ENCODE assay signal across 26 mouse cellular contexts in genomic region chr6:93281530-93281929, GRCm38 (mm10).
"Had no signal": no experiment of that assay in that cellular context is flagged by ENCODE, and none has a peak within 500 bp of the region (broad histone marks: within the 10 kb centered on the region; RNA-seq: fewer than 3 reads in every experiment).

No protein-coding gene starts in this region.

- H3K4me1 ChIP-seq: heart, embryonic 15.5 days; hindbrain, embryonic 13.5 days; hindbrain, embryonic 15.5 days; kidney, embryonic 15.5 days; limb, embryonic 13.5 days; limb, embryonic 15.5 days; liver, embryonic 12.5 days had no signal

- DNase-seq: gastrocnemius, postnatal 14 days; gastrocnemius, postnatal 36 days; heart, adult 18-20 months; heart, postnatal 14 days; heart, postnatal 36 days; kidney, adult 11 months; kidney, adult 2 months; kidney, adult 9 months; kidney, postnatal 14 days; kidney, postnatal 36 days; lung, adult 18-20 months had no signal

- H3K4me2 ChIP-seq: heart, embryonic 11.5 days; heart, embryonic 13.5 days; heart, embryonic 15.5 days; hindbrain, embryonic 13.5 days; hindbrain, embryonic 15.5 days; kidney, embryonic 15.5 days; limb, embryonic 13.5 days; limb, embryonic 15.5 days; liver, embryonic 12.5 days had no signal

- ATAC-seq: hindbrain, postnatal 0 days; intestine, embryonic 16.5 days; liver, embryonic 12.5 days had no signal

- H3K27ac ChIP-seq: heart, embryonic 13.5 days; heart, embryonic 15.5 days; hindbrain, embryonic 13.5 days; hindbrain, embryonic 15.5 days; hindbrain, postnatal 0 days; kidney, embryonic 15.5 days; kidney, postnatal 0 days; layer of hippocampus, adult 2 months; left cerebral cortex, adult 2 months; limb, embryonic 13.5 days; limb, embryonic 15.5 days; liver, embryonic 12.5 days; liver, embryonic 14.5 days had no signal

- H3K27me3 ChIP-seq: heart, embryonic 13.5 days; heart, embryonic 15.5 days; hindbrain, embryonic 13.5 days; hindbrain, embryonic 15.5 days; kidney, embryonic 15.5 days; limb, embryonic 13.5 days; limb, embryonic 15.5 days; liver, embryonic 12.5 days had no signal

- H3K9me3 ChIP-seq: heart, embryonic 13.5 days; heart, embryonic 15.5 days; hindbrain, embryonic 13.5 days; hindbrain, embryonic 15.5 days; kidney, embryonic 15.5 days; limb, embryonic 13.5 days; limb, embryonic 15.5 days; liver, embryonic 12.5 days had no signal

- H3K36me3 ChIP-seq: heart, embryonic 13.5 days; heart, embryonic 15.5 days; hindbrain, embryonic 13.5 days; hindbrain, embryonic 15.5 days; kidney, embryonic 15.5 days; limb, embryonic 13.5 days; limb, embryonic 15.5 days; liver, embryonic 12.5 days had no signal

- H3K9ac ChIP-seq: heart, embryonic 13.5 days; heart, embryonic 15.5 days; hindbrain, embryonic 13.5 days; hindbrain, embryonic 15.5 days; kidney, embryonic 15.5 days; limb, embryonic 13.5 days; limb, embryonic 15.5 days; liver, embryonic 12.5 days; liver, embryonic 14.5 days had no signal

- H3K4me3 ChIP-seq: heart, embryonic 13.5 days; heart, embryonic 15.5 days; hindbrain, embryonic 13.5 days; hindbrain, embryonic 15.5 days; kidney, embryonic 15.5 days; layer of hippocampus, adult 2 months; left cerebral cortex, adult 2 months; limb, embryonic 13.5 days; limb, embryonic 15.5 days; liver, embryonic 12.5 days had no signal
